Mouse (Mus musculus): ENCODE results near the gene Cebpzos.

The Cebpzos gene

DNA sequence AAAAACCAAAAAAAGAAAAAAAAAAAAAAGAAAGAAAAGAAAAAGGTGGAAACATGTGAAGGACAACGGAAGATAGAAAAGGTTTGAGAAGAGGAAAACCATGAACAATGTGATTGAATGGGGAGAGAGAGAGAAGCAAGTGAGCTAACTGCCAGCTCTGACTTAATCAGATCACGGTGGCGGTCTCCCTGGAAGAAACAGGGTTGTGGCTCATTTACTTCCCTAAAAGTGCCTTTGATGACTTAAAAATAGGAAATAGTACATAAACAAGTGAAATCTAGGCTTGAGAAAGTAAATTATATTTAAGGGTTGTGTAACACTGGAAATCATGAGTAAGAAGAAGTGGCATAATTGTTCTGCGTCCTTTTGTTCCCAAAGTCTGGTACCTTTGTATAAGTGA is 22.6 kb downstream of the Cebpzos start:
- DNase-seq (ENCODE audit: low read depth), result no peak

DNA sequence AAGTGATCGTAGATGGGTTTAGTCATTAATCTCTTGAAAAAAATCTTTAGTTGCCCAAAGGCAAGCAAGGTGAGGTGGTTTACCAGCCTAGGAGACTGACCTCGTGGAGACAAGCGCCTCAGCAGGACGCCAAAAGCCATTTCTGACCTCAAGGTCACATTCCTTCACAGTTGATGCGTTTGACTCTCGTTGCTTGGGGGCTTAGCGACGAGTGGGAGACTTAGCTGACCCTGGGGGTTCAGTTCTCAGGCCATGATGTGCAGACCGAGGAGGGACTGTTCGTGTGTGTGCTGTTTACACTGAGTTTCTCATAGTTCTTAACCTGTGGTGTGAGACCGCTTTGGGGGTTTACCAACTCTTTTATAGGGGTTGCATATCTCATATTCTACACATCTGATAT is 26.3 kb downstream of the Cebpzos start:
- DNase-seq (ENCODE audit: low read depth), result no peak

DNA sequence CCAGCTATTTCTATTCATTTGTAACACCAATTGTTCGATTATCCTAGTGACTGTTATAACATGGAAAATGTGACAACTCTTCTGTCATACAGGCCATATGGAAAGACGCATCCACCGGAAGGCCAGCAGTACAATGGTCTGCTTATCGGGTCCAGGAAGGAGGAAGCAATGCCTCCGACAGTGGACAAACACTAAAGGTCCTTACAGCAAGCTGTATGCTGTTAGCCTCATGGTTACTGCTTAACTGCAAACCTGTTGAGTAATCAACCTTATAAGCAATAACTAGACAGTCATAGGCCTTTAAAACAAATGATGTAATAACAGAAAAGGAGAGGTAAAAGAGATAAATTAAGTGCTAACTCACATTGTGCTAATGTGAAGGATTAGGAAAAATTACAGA is 34.9 kb downstream of the Cebpzos start:
- DNase-seq (ENCODE audit: low read depth), result no peak

DNA sequence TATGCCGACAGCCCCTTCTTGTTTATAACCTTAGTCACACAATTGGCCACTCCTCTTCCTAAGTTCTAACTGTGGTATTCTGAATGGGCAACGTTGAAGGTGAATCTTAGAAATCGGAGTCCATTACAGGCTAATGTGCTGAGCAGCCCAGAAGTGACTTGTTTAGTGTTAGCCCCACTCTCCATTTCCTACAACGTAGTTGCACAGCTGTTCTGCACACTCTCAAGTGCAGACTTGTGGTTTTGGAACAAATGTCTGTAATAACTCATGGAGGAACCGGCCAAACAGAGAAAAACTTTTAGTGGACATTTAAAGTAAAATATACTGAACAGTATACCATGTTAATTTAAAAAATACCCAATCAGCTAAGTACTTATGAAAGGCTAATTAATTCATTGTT is 35.8 kb downstream of the Cebpzos start:
- no peak for DNase-seq (ENCODE audit: low read depth)

DNA sequence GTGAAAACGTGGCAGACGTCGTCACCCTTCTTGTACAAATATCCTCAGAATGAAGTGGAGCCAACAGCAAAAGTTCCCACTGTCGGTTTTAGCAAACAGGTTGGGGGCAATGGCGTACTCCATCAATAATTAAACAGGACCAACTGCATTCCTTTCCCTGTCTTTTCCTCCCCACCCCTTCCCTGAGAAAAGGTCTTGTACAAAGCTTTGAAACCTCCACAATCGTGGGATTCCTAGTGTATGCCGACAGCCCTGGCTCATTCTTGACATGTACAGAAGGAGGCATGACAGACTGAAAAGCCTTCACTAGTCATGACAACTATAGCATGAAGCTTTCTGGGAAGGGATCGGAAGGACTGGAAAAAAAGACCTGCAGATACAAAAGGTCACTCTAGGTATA is 36.9 kb downstream of the Cebpzos start:
- DNase-seq (ENCODE audit: low read depth), result no peak

DNA sequence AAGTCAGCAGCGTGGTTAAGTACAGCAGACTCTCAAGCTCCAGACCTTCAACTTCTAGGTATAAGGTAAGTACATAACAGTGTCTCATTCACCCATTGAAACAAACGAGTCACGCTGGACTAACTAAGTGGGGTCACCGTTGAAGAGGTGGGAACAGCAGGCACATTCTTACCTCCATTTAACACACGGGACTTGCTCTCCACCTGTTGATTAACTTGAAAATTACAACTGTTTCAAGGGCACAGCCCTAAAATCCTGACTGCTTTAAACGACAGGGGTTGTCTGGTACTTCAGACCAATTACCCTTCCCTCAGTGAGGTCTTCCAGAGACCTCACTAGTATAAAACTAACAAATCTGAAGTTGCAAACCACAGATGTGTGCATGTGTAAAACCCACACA is 43.2 kb downstream of the Cebpzos start:
- no peak for DNase-seq (ENCODE audit: low read depth)

DNA sequence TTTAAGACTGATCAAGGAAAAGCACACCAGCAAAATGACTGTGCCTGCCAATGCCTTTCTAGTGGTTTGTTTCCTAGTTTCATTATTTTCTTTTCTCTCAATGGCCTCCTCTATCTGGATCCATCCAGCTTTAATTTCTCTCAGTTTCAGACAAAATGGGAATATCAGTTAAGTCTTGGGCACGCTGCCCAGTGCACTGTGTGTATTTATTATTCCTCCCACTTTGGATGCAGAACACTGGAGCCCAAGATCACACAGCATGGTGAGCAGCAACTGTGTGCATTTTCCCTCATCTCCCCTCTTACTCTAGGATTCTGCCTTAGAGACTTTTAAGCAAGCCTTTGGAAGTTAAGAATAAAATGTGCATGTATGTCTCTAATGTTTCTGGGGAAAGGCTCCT is 48.1 kb downstream of the Cebpzos start:
- DNase-seq (ENCODE audit: low read depth), result no peak

DNA sequence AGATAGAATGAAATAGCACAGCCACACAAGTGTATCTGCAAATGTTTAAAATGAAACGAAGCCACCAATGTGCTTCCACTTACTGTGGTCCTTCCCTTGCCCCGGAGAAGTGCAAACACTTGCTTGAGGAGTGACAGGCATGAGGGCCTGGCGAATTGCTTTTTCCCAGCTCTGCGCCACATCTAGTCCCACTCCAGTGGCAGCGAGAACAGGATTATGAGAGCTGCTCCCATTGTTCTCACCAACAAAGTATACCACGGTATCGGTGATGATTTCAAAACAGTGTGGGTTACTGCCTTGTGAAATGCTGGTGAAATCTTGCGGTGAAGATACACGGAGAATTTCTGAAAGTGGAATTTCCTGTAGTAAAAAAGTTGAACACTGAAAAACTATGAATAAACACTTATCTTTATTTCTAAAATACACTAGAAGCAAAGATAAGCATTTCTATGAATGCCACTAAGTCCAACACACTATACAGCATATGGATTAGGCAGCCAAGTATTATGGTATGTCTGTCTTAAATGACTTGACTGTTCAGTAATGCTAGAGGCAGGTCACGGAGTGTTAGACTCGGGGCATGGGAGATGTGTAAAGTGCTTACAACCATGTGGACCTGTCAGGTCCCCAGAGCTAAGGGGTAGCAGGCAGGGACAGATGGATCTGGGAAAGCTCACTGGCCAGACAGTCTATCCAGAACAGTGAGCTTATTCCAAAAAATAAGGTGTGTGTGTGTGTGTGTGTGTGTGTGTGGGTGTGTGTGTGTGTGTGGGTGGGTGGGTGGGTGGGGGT is 50.0 kb downstream of the Cebpzos start:
- no peak for DNase-seq (ENCODE audit: low read depth)

DNA sequence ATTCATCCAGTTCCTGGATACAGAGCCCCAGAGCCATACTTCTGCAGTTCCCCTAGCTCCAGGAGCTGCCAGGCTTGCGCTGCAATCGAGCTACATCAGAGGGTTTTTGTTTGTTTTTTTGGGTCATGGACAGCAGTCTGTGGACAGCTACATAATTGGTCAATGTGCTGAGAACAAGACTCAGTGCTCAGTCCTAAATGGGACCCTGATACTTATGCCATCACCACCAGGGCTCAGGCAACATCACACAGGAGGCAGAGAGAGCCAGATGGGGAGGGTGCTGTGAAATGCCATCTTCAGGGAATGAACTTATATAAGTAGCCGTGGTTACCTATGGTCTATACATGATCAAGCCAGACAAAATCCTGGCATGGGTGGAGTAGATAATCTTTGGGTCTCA is 52.2 kb downstream of the Cebpzos start:
- DNase-seq (ENCODE audit: low read depth), result no peak
